Mouse (Mus musculus) intestine, postnatal 0 days (tissue): Measurements from ENCODE around the gene Armcx1. TPM values are rescaled to one million over a fixed set of nuclear protein-coding genes. Genes with fewer than 3 reads are reported as not detected.
"Not testable (repeated sequence)": the region's sequence is repeated elsewhere in the genome, so short reads cannot be mapped to it uniquely, and the experiment has no call there.

Source experiments
- ATAC-seq: fragments of 200-750 bp; cut with Nextera tagmentation; 2 replicates; pipeline ENCODE4 v1.8.0; 2017; ENCODE audit warnings: mild to moderate bottlenecking, moderate TSS enrichment, moderate library complexity
- H3K27ac ChIP-seq: fragments of 300-500 bp; sonication (generic); 2 replicates; pipeline ENCODE4 v1.5.1; 2014; ENCODE audit warnings: mild to moderate bottlenecking, low read depth, low read length, moderate library complexity
- H3K27me3 ChIP-seq: fragments of 300-500 bp; sonication (generic); replicated peaks from 2 replicates; pipeline ENCODE4 v1.6.1; 2014; ENCODE audit warnings: low read length, mixed read lengths; ENCODE audit not compliant: control insufficient read depth, insufficient read depth
- H3K36me3 ChIP-seq: fragments of 300-500 bp; sonication (generic); 2 replicates; pipeline ENCODE4 v1.6.1; 2014; ENCODE audit warnings: mild to moderate bottlenecking, moderate library complexity; ENCODE audit not compliant: control insufficient read depth, insufficient read depth
- H3K4me1 ChIP-seq: fragments of 300-500 bp; sonication (generic); replicated peaks from 2 replicates; pipeline ENCODE4 v1.6.1; 2014; ENCODE audit warnings: antibody characterized with exemption, low read length, mixed read lengths; ENCODE audit not compliant: control insufficient read depth, insufficient read depth
- H3K4me2 ChIP-seq: fragments of 300-500 bp; sonication (generic); replicated peaks from 2 replicates; pipeline ENCODE4 v1.6.1; 2014; ENCODE audit warnings: low read depth, mild to moderate bottlenecking, moderate library complexity
- H3K4me3 ChIP-seq: fragments of 300-500 bp; sonication (generic); 2 replicates; pipeline ENCODE4 v1.5.1; 2014; ENCODE audit warnings: low read depth, low read length
- H3K9ac ChIP-seq: fragments of 300-500 bp; sonication (generic); 2 replicates; pipeline ENCODE4 v1.6.1; 2014; ENCODE audit warnings: mild to moderate bottlenecking, low read depth, low read length
- H3K9me3 ChIP-seq: fragments of 300-500 bp; sonication (generic); 2 replicates; pipeline ENCODE4 v1.6.1; 2016; ENCODE audit warnings: mixed run types; ENCODE audit not compliant: control insufficient read depth
- CTCF ChIP-seq: sonication (generic); IDR thresholded peaks from 2 replicates; pipeline ENCODE4 v1.5.1; 2016; ENCODE audit warnings: low read depth, mild to moderate bottlenecking, control low read depth, antibody characterized with exemption, moderate library complexity
- WGBS: fragments of 180-500 bp; shearing (Covaris S2); extraction: QIAGEN DNeasy Blood & Tissue Kit; methylation state at CpG from one replicate; pipeline ENCODE4 v1.1.7; 2014; 5-methylcytosine and 5-hydroxymethylcytosine counted together
- polyA plus RNA-seq: library from polyadenylated mRNA; unstranded; fragments of >200 nt; fragmentation: Nextera tagmentation; extraction: Ambion mirVana; gene quantifications from 2 replicates; pipeline ENCODE4 v1.2.1, GENCODE M21; 2015

Gene Armcx1
- polyA plus RNA-seq, 1 experiment from 2014 or later: 12.1 TPM

DNA sequence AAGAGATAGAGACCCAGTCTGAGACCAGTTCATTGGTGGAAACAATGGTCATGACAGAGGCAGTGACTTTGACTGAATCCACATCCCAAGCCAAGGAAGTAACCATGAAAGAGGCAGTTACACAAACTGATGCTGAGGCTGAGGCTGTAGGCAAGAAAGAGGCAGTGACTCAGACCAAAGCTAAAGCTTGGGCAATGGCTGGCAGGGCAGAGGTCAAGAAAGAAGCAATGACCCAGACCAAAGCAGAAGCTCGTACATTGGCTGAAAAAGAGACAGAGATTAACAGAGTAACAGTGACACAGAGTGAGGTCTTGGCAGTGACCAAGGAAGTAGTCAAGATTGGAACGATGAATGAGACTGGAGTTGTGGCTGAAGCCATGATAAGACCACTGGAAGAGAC is 28.1 kb upstream of the Armcx1 start:
- Histone ChIP-seq H3K36me3 (no peaks in the 10 kb centered on the region; the same call in 1 of the 2 replicates), H3K27ac (no peak overlapping the region), H3K9me3 (no peaks in the 10 kb centered on the region), H3K9ac (no peak overlapping the region), H3K4me2 (no peak overlapping the region), H3K4me3 (no peak overlapping the region), H3K27me3 (0 out of 2 replicates have a peak, but pooled peaks cover 3% of the 10 kb centered on the region), H3K4me1 (no peaks in the 10 kb centered on the region)
- TF ChIP-seq CTCF: no peak
- WGBS: 85% methylated on average over 2 of the region's 2 CpGs
- ATAC-seq: no peak

- no peak overlapping the region for H3K4me3 ChIP-seq
- H3K27me3 ChIP-seq: 0 out of 2 replicates have a peak, but pooled peaks cover 3% of the 10 kb centered on the region
- WGBS: 89% methylated on average over 10 of the region's 10 CpGs
- TF ChIP-seq CTCF: no peak
- no peaks in the 10 kb centered on the region; the same call in 1 of the 2 replicates for H3K36me3 ChIP-seq
- H3K4me1 ChIP-seq: no peaks in the 10 kb centered on the region
- no peak for ATAC-seq
- no peak overlapping the region for H3K27ac ChIP-seq
- H3K9ac ChIP-seq: no peak overlapping the region
- no peak overlapping the region for H3K4me2 ChIP-seq
- H3K9me3 ChIP-seq: no peaks in the 10 kb centered on the region
Observed at GRCm38 (mm10) chrX:134690871-134691539, 26.8 kb upstream of the Armcx1 start.

GRCm38 (mm10) chrX:134691540-134691935 is 26.2 kb upstream of the Armcx1 start:
- ATAC-seq: no peak
- no peak overlapping the region for H3K4me2 ChIP-seq

DNA sequence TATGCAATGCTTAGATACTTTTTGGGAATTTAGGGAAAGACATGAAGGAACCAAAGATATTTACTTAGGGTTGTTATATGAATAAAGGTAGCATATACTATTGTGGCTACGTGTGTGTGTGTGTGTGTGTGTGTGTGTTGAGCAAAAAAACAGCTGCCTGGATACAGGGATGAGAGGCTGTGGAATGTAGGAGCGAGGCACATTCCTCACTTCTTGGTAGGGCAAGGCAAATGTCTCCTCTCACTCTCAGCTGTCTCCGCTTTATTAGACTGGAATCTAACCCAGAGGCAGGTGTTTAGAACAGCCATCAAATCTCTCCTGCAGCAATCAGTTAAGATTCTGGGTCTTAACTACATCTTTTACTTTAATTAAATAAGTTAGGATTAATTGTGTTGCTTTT is 900 bp upstream of the Armcx1 start:
- Histone ChIP-seq H3K4me2 (no peak overlapping the region), H3K4me3 (no peak overlapping the region), H3K4me1 (no peaks in the 10 kb centered on the region), H3K36me3 (no peaks in the 10 kb centered on the region), H3K9me3 (no peaks in the 10 kb centered on the region), H3K27ac (no peak overlapping the region), H3K27me3 (no peaks in the 10 kb centered on the region), H3K9ac (no peak overlapping the region)
- TF ChIP-seq CTCF: no peak
- 54% methylated on average over 3 of the region's 3 CpGs for WGBS
- ATAC-seq: no peak

More at GRCm38 (mm10) chrX:134691540-134691935, 26.2 kb upstream of the Armcx1 start:
- H3K9ac ChIP-seq: no peak overlapping the region
- 90% methylated on average over 2 of the region's 2 CpGs for WGBS
- no peaks in the 10 kb centered on the region for H3K4me1 ChIP-seq
- no peak for TF ChIP-seq CTCF
- H3K4me3 ChIP-seq: no peak overlapping the region
- H3K27me3 ChIP-seq: 0 out of 2 replicates have a peak, but pooled peaks cover under 1% of the 10 kb centered on the region
- no peaks in the 10 kb centered on the region for H3K9me3 ChIP-seq
- no peak overlapping the region for H3K27ac ChIP-seq
- no peaks in the 10 kb centered on the region; the same call in 1 of the 2 replicates for H3K36me3 ChIP-seq

GRCm38 (mm10) chrX:134718524-134718923 is 761 bp downstream of the Armcx1 start:
- no peak for TF ChIP-seq CTCF

GRCm38 (mm10) chrX:134723762-134724161 is 6.0 kb downstream of the Armcx1 start:
- H3K4me2 ChIP-seq, H3K27me3 ChIP-seq, ATAC-seq, H3K4me1 ChIP-seq, H3K4me3 ChIP-seq, H3K27ac ChIP-seq, H3K36me3 ChIP-seq, H3K9ac ChIP-seq, H3K9me3 ChIP-seq: not testable (repeated sequence)
- 44% methylated on average over 1 of the region's 2 CpGs for WGBS

More at GRCm38 (mm10) chrX:134718524-134718923, 761 bp downstream of the Armcx1 start:
- Histone ChIP-seq H3K27me3 (no peaks in the 10 kb centered on the region), H3K4me3 (peak overlapping the region; percentile 46), H3K9me3 (no peaks in the 10 kb centered on the region), H3K4me1 (no peaks in the 10 kb centered on the region), H3K27ac (no peak overlapping the region), H3K36me3 (no peaks in the 10 kb centered on the region), H3K9ac (peak overlapping the region; percentile 40; the same call in 1 of the 2 replicates), H3K4me2 (peak overlapping the region; percentile 71)
- 21% methylated on average over 14 of the region's 14 CpGs for WGBS
- peak; percentile 74 for ATAC-seq
